Comparison of ENCODE assay signal across 9 mouse cellular contexts in genomic region chr17:64214599-64214998, GRCm38 (mm10).
DNase-seq lines count a peak whose midpoint lies in the region; ATAC-seq and TF ChIP-seq lines count a peak whose summit lies in the region.
"Had no signal": no experiment of that assay in that cellular context is flagged by ENCODE, and none has a peak within 500 bp of the region (broad histone marks: within the 10 kb centered on the region; RNA-seq: fewer than 3 reads in every experiment).

No protein-coding gene starts in this region.

- no peak for TF ChIP-seq CTCF in gastrocnemius, adult 2 months (IDR thresholded peaks at IDR 0.05)
- TF ChIP-seq CTCF in brain, embryonic 14.5 days (IDR thresholded peaks at IDR 0.05; ENCODE audit: borderline replicate concordance, extremely low read depth, insufficient read depth, insufficient read length): no peak

- H3K27ac ChIP-seq in gastrocnemius, adult 2 months: peak overlapping the region; percentile 38; the same call in 1 of the 2 replicates
- H3K27ac ChIP-seq in heart, embryonic 10.5 days: peak overlapping the region; percentile 78
- H3K27ac ChIP-seq in lung, embryonic 16.5 days (ENCODE audit: low read length): no peak overlapping the region
- H3K27ac ChIP-seq in forebrain, embryonic 14.5 days (ENCODE audit: low read depth, low read length): no peak overlapping the region
- H3K27ac ChIP-seq: embryonic facial prominence, embryonic 12.5 days had no signal

- no peaks in the 10 kb centered on the region for H3K36me3 ChIP-seq in heart, embryonic 10.5 days
- H3K36me3 ChIP-seq in lung, embryonic 16.5 days (ENCODE audit: control insufficient read depth, insufficient read depth, low read length): no peaks in the 10 kb centered on the region
- H3K36me3 ChIP-seq in forebrain, embryonic 14.5 days (ENCODE audit: control insufficient read depth, insufficient read depth, low read length): no peaks in the 10 kb centered on the region
- H3K36me3 ChIP-seq: embryonic facial prominence, embryonic 12.5 days had no signal

- H3K4me1 ChIP-seq in heart, embryonic 10.5 days: peaks cover 9% of the 10 kb centered on the region
- no peaks in the 10 kb centered on the region for H3K4me1 ChIP-seq in lung, embryonic 16.5 days (replicated peaks; ENCODE audit: control insufficient read depth, insufficient read depth, low read length)
- no peaks in the 10 kb centered on the region for H3K4me1 ChIP-seq in forebrain, embryonic 14.5 days (ENCODE audit: control insufficient read depth, insufficient read depth, low read length)

- H3K9ac ChIP-seq in lung, embryonic 16.5 days (ENCODE audit: low read length): no peak overlapping the region
- no peak overlapping the region for H3K9ac ChIP-seq in forebrain, embryonic 14.5 days (ENCODE audit: low read length)
- H3K9ac ChIP-seq: embryonic facial prominence, embryonic 12.5 days had no signal

- H3K4me2 ChIP-seq in lung, embryonic 16.5 days (ENCODE audit: low read depth, low read length): no peak overlapping the region
- H3K4me2 ChIP-seq in forebrain, embryonic 14.5 days (ENCODE audit: low read length): no peak overlapping the region
- H3K4me2 ChIP-seq: embryonic facial prominence, embryonic 12.5 days had no signal

- peak; percentile 44 for DNase-seq in gastrocnemius, adult 2 months
- no peak for DNase-seq in gastrocnemius, postnatal 36 days
- peak; percentile 16 for DNase-seq in brain, embryonic 14.5 days (ENCODE audit: low read depth)
- DNase-seq in heart, embryonic 10.5 days (ENCODE audit: low spot score): peak; percentile 76
- DNase-seq in left cerebral cortex, adult 11 months (ENCODE audit: low spot score): no peak
- no peak for DNase-seq in forebrain, embryonic 14.5 days (ENCODE audit: low spot score)
- no peak for DNase-seq in testis, postnatal 14 days (ENCODE audit: low spot score)

- intact Hi-C loops in gastrocnemius, adult 2 months (cut with DNase I): no loop called here
- intact Hi-C loops in gastrocnemius, postnatal 36 days (cut with DNase I): no loop called here

- WGBS in heart, embryonic 10.5 days: 16% methylated on average over 7 of the region's 7 CpGs
- 28% methylated on average over 7 of the region's 7 CpGs for WGBS in lung, embryonic 16.5 days
- 17% methylated on average over 7 of the region's 7 CpGs for WGBS in forebrain, embryonic 14.5 days

- H3K27me3 ChIP-seq in heart, embryonic 10.5 days (ENCODE audit: insufficient read depth, poor library complexity, severe bottlenecking): no peaks in the 10 kb centered on the region
- H3K27me3 ChIP-seq in lung, embryonic 16.5 days (ENCODE audit: control insufficient read depth, insufficient read depth, low read depth, low read length): no peaks in the 10 kb centered on the region
- no peaks in the 10 kb centered on the region for H3K27me3 ChIP-seq in forebrain, embryonic 14.5 days (replicated peaks; ENCODE audit: control insufficient read depth, insufficient read depth, low read length)
- H3K27me3 ChIP-seq: embryonic facial prominence, embryonic 12.5 days had no signal

- TF ChIP-seq POLR2A in brain, embryonic 14.5 days (IDR thresholded peaks at IDR 0.05; ENCODE audit: borderline replicate concordance, extremely low read depth, insufficient read depth, insufficient read length, poor library complexity, severe bottlenecking): no peak

- 0 out of 2 replicates have a peak, but pooled peaks have one; percentile 38 for ATAC-seq in lung, embryonic 16.5 days (ENCODE audit: low read depth)
- no peak for ATAC-seq in forebrain, embryonic 14.5 days

- peak overlapping the region; percentile 15; the same call in 1 of the 2 replicates for H3K4me3 ChIP-seq in gastrocnemius, adult 2 months
- no peak overlapping the region for H3K4me3 ChIP-seq in heart, embryonic 10.5 days
- no peak overlapping the region for H3K4me3 ChIP-seq in lung, embryonic 16.5 days (ENCODE audit: low read length)
- H3K4me3 ChIP-seq in forebrain, embryonic 14.5 days (ENCODE audit: low read depth, low read length): no peak overlapping the region
- H3K4me3 ChIP-seq: embryonic facial prominence, embryonic 12.5 days had no signal

- no peaks in the 10 kb centered on the region for H3K9me3 ChIP-seq in heart, embryonic 10.5 days
- H3K9me3 ChIP-seq in lung, embryonic 16.5 days (ENCODE audit: control insufficient read depth, low read length): no peaks in the 10 kb centered on the region
- H3K9me3 ChIP-seq in forebrain, embryonic 14.5 days (replicated peaks; ENCODE audit: control insufficient read depth, low read length): no peaks in the 10 kb centered on the region
- H3K9me3 ChIP-seq: embryonic facial prominence, embryonic 12.5 days had no signal

Comparison
In these comparisons a context has a peak if more than half of its experiments do, and no peak if none do; other contexts are left out.
1. DNase-seq: peak in gastrocnemius, adult 2 months (single experiment), brain, embryonic 14.5 days (single experiment) and heart, embryonic 10.5 days (single experiment); none in gastrocnemius, postnatal 36 days (0 of 2), left cerebral cortex, adult 11 months (single experiment), forebrain, embryonic 14.5 days (single experiment) and testis, postnatal 14 days (single experiment).
2. H3K27ac ChIP-seq: peak in gastrocnemius, adult 2 months (single experiment) and heart, embryonic 10.5 days (single experiment); none in lung, embryonic 16.5 days (single experiment) and forebrain, embryonic 14.5 days (single experiment).